Mouse (Mus musculus) ES-CJ7 (cell line): ENCODE results near the gene Snd1.

Experiments used
- DNase-seq: peaks from one replicate; pipeline ENCODE4 v3.0.0; 2011; ENCODE audit warnings: low read depth, low spot score

Gene Snd1

DNA sequence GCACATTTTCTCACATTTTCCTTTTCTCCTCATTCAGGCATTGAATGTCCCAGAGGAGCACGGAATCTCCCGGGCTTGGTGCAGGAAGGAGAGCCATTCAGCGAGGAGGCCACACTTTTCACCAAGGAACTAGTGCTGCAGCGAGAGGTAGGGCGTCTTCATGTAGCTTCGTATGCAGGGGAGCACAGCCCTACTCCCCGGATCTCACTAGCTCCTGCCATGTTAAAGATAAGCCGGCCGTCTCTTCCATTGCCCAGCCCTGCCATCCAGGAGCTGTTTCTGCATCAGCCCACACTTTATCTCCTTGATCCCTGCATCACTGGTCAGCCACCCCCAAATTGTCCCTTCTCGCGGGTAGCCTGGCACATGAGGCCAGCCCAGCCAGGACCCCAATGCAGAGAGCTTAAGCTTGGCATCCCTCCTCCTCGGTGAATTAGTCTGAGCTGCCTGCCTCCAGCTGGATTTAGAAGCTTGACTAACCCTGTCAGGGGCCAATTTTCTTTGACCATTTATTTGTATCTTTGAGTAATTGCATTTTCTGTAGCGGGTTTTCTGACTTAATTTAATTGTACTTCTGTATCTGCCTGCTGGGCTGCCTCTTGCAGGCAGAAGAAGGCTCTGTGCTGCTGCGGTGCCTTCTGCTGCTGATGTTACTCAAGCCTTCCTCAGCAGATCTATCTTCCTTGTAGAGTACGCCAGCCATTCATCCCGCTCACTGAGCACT is 321.0 kb downstream of the Snd1 start:
- no peak for DNase-seq

DNA sequence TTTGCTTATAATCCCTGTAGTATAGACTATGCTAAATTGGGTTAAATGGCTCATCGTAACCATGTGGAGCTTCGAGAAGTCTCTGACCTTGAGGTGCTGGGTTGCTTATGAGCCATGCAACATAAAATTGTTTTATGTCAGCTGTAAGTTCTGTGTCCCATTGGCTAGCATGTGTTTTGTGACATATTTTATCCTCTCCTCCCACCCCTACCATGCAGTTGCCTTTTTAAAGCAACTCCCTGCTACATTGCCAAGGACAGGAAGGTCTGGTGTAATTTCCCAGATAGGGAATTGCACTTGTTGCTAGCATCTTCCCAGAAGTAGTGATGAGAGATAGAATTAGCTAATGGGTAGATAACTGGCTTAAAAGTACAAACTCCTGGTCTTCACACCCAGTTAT is 324.9 kb downstream of the Snd1 start:
- DNase-seq, result no peak

DNA sequence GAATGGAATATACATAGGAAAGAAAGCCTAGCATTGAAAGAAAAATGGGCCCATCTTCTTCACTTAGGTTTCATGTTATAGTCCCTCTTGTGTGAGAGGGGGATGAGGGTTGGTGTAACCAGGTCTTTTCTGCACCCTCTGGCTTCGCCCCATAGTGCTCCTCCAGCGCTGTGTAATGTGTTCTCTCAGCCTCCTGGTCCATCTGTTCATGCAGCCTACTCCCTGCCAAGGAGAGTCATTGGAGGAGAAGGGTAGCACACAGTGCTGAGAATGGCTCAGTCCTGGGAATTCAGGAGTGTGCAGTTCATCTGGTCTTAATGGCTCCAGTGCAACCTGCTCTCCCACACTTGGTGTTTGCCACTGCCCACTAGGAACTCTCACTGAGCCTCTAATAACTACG is 326.0 kb downstream of the Snd1 start:
- no peak for DNase-seq

DNA sequence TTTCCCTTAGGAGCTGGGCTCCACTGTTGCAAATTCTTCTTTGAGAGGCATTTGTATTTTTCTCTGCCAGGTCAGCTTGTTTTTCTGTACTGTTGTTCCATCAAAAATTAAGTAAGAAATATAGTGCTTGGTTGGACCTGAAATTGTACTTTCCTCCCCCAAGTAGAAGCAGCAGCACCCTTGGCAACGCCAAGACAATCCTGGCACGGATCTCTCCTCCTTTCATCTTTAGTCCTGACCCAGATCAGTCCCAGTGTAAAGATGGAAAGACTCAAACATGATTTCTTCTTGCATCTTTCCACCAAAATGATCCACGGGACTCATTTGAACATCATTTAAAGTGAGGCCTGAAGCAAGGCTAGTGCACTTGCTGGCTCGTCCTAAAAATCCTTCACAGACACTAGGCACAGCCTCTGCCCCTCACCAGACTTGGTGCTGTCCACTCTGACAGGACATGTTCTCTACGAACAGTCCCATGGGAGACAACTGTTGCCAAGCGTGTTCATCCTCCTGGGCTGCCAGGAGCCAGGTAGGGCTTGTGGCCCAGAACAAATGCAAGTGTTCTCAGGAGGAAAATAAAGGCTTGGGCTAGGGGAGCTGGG is 328.8 kb downstream of the Snd1 start:
- DNase-seq, result no peak

DNA sequence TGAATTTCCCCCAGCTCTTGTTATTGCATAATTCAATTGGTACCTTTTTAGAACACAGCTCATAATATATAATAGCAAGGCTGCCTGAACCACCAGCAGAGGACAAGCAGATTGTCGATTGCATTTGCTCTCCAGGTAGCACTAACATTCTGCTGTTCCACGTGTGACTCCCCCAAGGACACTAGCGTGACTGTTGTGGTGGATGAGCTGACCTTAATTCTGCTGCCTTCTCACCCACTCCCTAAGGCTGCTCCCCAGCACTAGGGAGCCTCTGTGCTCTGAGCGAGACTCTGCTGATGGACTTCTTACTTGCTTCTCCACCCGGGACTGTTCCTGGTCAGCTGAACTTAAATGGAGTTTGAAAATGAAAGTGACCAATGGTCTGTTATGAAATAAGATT is 329.8 kb downstream of the Snd1 start:
- DNase-seq, result no peak

DNA sequence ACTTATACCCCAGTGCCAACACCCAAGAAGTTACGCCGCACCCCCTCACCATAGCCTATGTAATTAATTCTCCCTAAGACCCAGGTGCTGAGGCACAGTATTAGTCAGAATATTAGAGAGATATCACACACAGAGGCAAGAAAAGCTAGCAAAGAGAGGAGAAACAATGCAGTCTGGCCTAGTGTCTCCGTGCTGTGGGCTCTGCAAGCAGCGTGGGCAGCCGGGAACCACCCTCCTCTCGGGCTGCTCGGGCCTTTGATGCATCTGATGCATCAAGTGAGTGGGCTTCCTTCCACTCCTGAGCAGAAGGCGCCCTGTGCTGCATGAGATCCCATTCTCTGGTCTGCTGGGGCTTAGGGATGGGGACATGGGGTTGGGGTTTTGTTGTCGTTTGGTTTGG is 338.1 kb downstream of the Snd1 start:
- no peak for DNase-seq

DNA sequence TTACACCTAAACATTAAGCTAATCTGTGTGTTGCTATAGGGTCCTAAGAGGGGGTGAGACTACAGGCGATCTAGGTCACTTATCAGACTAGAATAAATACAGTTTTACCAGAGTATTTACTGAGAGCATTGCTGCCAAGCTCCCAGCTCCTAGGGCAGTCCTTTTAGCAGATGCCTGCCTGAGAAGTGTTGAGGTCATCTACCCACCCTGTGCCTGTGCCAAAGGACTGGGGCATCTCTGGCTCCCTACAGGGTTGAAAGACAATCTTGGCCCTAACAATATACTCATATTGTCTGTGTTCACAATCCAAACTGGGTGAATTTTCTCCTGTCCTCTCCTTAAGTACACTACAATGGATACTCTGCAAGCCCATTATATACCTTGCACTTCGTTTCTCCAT is 340.0 kb downstream of the Snd1 start:
- no peak for DNase-seq

DNA sequence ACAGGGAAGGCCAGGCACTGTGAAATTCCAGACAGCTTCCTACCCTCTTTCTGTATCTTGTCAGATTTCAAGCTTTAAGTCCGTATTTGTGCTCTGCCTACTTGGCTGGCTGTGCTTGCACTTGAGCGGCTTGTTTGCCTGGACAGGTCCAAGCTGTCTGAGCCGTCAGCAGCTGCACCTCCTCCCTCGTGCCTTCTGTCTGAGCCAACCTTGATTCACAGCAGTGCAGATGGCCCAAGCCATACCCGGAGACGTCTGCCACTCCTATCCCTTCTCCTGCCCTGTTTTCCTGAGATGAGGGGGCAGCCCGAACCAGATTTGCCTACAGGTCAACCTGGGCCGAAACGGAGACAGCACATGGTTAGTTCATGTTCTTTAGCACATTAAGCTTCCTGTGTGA is 342.1 kb downstream of the Snd1 start:
- DNase-seq, result no peak

DNA sequence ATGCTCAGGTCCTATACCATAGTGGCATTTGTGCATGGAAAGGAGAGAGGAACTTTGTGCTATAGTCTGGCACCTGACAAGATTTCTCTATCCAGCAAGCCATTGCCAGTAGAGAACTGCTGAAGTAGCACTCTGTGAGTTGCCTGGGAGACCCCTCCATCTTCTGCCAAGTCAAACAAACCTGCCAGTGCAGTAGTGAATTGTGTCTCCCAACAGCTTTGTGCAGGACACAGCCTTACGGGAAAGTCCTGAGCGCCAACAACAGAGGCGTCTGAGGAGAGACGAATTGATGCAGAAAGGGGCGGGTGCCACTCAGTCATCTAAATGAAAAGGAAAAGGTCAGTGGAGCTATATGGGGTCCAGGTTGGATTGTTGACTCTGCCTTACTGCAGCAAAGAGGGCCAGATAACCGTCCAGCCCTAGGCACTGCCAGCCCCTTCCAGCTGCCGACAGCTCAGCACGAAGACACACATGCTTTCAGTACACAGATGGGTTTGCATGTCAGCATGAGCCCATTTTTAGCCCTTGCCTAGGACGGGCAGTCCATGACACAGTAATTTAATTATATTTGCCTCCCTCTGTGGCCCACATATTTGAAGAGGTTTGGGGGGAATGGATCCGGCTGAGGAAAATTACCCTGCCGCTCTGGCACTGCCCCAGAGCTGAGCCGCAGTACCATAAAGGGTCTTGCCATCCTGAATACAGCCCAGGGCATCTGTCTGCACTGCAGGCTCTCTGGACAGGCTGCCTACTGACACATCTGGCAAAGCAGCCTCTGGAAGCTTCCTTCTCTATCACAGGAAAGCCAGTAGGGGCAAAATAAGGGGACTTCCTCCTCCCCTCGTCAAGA is 344.8 kb downstream of the Snd1 start:
- DNase-seq, result no peak

DNA sequence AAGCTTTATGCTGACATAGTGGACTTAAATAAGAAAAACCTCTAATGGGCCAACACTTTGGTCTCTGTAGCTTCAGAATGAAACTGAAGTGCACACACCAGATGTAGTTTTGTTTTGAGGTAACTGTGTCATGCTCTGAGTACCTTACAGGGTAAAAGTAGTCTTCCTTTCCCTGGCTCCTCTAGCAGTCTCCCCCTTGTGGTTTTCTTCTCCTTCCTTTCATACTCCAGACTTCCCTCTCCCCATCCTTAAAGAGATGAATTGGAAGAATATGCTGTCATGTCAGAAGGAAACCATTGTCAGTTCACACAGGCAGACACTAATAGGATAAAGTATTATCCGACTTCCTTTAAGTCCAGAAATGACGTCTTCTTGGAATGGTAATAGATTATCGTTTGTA is 347.4 kb downstream of the Snd1 start:
- DNase-seq, result no peak

DNA sequence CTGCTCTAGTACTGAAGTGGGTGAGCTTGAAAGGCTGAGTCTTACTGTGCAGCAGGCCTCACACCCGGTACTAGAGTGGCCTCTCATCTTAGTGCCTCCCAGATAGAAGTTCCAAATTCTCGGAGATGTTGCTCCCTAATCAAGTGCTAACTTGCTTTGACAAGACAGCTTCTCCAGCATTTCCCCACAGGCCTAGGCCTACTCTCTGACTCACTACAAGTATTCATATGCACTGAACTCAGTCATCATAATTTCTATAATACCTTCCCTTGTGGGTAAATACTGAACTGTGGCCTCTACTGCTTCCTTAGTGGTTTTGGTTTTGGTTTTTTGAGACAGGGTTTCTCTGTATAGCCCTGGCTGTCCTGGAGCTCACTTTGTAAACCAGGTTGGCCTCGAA is 348.4 kb downstream of the Snd1 start:
- no peak for DNase-seq

DNA sequence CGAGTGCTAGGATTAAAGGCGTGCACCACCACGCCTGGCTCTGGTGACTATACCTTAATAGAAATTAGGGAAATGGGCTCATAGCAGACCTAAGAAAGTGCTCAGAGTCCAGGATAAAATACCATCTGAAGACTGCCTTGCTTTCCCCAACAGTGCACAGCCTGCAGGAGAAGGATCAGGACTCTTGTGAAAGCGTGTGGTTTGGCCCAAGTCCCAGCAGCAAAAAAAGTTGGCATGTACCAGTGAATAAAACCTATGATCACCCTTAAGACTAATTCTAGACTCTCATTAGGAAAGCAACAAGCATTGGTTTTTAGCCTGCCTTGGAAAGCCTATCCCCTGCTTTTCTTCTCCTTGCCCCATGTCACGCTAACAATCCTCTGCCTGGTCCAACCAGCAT is 348.9 kb downstream of the Snd1 start:
- DNase-seq, result no peak

DNA sequence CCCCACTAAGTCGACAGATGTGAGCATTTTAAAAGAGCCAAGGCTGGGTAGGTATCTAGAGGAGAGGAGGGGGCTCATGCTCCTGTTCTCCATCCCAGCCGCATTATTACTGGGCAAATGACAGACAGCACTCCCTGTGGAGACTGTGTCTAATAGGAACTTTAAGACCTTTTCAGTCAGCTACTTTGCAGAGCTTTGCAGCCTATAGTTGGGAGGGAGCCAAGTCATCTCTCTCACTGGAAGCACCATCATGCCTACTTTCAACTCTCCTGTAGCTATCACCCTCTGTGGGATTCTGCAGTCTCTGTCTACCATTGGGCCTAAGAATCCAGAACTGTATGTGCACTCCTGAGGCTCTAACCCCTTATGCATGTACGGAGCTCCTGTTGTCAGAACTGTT is 351.0 kb downstream of the Snd1 start:
- no peak for DNase-seq

DNA sequence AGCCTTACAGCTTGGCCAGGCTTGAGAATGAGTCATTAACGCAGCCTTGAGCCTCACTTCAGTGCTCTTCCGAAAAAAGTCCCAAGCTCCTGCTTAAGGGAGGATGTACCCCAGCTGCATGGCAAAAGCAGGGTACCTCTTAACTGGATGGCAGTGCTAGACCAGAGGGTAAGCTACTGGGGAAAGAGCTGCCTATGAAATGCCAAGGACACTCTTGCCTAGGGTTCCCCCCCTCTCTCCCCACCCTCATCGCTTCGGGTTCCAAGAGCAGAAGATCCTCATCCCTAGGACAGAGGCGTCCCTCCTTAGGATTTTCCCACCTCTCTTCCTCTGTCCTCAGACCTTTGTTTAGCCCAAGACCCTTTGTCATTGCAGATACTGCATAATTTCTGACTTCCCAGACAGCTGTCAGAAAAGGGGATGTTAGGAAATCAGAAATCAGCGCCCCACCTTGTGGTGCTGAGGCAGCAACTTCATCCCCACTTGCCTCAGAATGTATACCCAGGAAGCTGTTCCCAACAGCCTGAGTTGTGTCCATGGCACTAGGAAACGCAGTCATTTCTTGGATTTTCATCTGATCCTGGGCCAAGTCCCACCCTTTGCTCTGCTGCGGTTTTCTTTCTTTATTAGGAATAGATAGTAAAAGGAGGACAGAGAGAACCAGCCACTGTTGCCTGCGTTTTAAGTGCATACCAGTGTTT is 351.9 kb downstream of the Snd1 start:
- no peak for DNase-seq

DNA sequence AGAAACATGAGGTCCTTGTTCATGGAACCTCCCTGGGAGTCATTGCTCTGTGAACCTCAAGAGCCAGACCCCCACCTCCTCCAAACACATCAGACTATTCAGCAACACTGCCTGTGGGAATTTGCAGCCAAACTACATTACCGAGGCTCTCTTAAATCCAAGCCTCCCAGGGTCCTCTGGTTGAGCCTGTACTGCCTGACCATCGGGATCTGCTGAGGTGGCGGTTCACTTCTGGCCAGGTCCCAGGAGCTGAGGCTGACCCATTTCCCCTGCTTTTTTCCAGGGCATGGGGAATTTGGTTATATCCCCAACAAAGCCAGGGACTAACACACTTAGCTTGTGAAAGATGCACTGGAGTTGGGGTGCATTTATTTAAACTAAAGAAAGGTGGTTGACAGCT is 352.6 kb downstream of the Snd1 start:
- DNase-seq, result no peak

DNA sequence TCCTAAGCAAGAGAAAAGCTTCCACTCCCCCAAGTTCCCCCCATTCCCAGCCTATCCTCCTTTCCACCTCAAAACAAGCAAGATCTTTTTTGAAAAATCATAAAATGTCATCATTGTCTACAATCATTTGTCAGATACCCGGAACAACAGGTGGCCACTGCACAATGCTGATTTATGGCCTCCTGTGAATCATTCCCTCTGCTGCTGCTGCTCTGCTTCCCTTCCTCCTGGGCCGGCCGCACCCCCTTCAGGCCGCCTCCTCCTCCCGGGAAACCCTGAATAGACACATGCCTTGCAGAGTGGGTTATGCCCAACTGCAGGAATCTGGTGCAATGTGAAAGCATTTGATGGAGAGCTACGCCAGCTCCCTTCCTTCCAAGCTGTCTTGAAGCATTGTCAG is 353.7 kb downstream of the Snd1 start:
- DNase-seq, result no peak

DNA sequence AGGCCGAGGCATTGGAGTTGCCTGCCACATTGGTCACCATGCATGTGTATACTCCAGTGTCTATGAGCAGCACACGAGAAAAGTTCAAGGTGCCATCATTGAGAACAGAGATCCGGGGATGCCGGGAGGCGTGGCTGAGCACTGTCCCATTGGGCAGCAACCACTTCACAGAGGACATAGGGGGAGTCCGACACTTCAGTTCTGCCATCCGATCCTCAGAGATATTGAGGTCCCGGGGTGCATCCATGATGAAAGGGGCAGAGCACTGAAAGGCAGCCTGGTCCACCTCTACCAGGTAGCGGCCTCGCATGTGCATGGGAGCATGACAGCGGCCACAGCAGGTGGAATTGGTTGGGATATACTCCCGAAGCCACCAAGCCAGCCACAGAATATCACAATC is 355.4 kb downstream of the Snd1 start:
- DNase-seq, result no peak

DNA sequence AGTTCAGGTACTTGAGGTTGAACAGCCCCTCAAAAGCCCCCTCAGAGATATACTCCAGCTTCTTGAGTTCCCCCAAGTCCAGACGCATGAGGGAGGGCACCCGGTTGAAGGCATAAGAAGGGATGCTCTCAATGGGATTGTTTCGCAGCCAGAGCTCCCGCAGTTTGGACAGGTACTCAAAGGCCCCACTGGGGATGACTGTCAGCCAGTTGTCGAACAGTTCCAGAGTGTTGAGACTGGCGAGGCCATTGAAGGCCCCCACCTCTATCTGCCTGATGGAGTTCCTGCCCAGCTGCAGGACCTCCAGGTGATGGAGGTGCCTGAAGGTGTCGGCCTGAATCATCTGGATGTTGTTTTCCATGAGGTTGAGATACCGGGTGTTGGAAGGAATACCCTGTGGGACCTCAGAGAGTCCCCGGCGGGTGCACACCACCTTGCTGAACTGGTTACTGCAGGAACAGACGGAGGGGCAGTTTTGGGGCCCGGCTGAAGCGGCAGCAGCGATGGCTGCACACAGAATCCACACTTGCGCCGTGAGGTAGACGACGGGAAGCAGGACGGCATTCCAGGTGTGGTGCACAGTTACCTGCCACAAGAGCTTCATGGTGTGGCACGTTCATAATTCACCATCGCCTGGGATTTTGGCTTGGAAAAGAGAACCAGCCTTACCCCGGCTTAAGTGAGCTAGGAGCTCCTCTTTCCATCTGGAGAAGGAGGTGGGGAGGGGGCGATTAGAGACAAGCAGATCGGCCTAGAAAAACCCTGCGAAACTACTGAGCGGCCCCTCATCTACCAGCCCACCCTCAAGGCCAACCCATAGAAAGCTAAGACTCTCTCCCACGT is 356.3 kb downstream of the Snd1 start, which contains the start of gene Lrrc4:
Gene Lrrc4, minus strand, starts transcription at position 737 of the 843 bp plus-strand sequence.
- DNase-seq, result peak; percentile 22

DNA sequence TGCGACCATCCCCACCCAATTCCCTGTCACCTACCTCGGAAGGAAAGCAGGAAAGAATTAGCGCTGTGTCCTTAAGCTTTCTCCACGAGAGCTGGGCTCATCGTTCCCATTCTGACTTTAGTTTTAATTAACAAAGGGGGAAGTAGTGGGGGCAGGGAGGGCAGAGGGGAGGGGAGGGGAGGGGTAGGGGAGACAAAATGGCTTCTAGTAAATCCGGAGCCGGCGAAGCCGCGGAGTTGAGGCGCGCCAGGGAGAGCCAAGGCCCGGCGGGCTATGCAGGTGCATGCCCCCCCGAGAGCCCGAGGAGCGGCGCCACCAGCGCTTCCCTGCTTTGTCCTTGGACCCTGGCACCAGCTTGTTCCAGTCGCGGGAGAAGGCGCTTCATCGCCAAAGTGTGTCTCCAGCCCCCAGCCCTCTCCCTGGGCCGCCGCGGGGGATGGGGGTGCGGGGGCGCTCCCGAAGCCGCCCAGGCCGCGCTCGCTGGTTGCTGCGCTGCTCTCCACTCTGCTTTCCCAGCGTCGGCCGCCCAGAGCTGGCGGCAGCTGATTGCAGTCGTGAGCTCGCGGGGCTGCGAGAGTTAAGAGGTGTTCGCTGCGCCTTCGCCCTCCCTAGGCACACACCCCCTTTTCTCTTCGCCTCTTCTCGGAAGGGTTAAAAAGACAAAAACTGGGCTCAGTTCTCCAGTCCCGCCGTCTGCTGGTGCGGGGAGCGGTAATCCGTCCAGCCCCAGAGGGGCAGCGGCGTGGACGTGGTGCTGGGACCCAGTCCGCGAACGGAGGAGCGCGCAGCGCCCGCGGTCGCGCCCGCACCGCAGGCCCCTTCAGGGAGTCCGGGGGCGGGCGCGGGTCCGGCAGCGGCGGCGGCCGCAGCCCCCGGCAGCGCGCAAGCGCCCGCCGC is 357.2 kb downstream of the Snd1 start:
- DNase-seq, result peak; percentile 52

DNA sequence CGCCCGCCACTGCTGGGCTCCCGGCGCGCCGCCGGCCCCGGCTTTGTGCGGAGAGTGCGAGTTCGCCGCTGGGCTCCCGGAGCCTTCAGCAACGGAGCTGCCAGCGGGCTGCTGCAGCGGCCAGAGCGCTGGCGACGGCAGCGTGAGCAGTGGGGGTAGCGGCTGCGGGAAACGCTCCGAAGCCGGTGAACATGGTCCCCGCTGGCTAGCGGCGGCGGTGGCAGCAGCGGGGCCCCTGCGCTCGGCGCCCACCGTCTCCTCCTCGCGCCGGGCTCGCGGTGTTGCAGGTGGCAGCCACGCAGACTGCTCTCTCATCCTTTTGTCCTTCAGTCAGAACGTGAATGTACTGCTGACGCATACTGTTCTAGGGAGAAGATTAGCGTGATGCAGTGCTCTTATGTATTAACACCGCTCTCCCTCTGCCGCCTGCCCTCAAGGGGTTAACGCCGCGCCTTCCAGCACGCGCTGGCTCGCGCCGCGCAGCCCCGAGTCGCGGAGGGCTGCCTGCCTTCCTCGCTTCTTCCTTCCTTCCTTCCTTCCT is 357.9 kb downstream of the Snd1 start:
- DNase-seq, result peak; percentile 56
